Mouse (Mus musculus): ENCODE results near the gene Trim45.

Gene Trim45

GRCm38 (mm10) chr3:100931332-100932076 lies 9.5 kb downstream of the Trim45 start:
- no peak for DNase-seq (ENCODE audit: low read depth, low spot score)

- DNase-seq (ENCODE audit: low read depth, low spot score): no peak
These were observed 10.3 kb downstream of the Trim45 start for GRCm38 (mm10) chr3:100932077-100932944.

DNA sequence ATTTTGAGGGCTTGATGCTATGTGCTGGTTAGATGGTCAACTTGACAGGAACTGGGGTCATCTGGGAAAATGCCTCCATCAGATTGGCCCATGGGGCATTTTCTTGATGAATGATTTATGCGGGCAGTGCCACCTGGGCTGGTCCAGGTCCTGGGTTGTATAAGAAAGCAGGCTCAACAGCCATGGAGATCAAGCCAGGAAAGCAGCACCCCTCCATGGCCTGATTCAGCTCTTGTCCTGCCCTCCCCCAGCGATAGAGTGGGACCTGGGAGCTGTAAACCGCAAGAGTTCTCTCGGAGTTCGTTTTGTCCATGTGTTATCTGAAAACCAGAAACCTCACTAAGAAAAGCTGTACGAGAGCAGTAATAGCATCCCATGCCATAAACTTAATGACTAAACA lies 13.5 kb downstream of the Trim45 start:
- DNase-seq (ENCODE audit: low read depth, low spot score): no peak

GRCm38 (mm10) chr3:100936201-100936600 lies 14.2 kb downstream of the Trim45 start:
- DNase-seq (ENCODE audit: low read depth, low spot score): no peak

DNA sequence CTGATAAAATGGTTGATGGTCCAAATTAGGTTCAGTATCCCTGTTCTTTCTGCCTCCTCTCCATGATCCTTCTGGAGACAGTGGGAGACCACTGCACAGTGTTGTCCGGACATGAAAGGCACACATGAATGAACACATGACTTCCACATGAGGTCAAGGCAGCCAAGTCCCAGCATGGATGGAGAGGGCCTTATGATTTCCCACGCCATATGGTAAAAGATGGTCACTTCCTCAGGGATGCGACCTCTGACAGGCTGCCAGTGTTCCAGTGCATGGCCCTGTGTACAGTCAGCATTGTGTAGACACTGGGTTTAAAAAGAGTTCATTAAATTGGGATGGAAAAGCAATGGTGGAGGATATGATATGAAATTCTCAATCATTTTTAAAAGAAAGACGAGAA lies 16.2 kb downstream of the Trim45 start:
- no peak for DNase-seq (ENCODE audit: low read depth, low spot score)

DNA sequence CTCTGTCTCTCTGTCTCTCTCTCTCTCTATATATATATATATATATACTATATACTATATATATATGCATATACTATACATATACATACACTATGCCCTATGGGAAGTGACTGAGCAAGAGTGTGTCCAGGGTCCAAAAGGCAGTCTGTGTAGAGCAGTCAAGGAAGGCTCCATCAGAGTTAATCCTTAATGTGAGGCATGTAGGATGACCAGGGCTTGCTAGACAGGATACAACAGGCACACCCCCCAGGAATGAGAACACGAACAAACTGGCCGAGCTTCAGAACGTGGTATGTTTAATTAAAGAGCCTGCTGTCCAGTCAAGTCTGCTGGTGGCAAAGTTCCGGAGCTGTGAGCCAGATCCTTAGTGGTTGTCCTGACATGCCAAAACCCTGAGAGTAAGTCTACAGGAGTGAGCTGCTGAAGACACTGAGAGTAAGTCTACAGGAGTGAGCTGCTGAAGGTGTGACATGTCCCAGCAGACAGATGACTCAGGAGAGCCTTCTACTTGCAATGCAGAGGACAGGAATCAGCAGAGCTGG lies 18.6 kb downstream of the Trim45 start:
- no peak for DNase-seq (ENCODE audit: low read depth, low spot score)

GRCm38 (mm10) chr3:100947286-100947685 lies 25.3 kb downstream of the Trim45 start:
- no peak for DNase-seq (ENCODE audit: low read depth, low spot score)

DNA sequence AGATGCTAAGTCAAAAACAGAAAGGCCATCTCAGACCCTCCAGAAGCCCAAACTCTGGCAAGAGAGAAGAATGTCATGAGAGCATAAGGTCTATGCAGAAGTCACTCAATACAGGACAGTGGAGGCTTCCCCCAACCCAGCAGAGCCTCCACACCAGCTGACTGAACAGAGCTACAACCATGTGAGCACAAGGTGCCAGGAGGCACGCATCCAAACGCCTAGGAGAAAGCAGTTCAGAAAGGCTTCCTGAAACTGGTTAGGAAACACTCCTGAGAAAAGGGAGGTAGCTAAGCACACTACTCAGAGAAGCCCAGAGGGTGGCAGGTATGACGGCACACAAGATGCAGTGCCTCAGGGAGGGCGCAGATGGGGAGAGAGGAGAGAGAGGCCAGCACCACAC lies 29.5 kb downstream of the Trim45 start:
- DNase-seq (ENCODE audit: low read depth, low spot score): no peak

GRCm38 (mm10) chr3:100954616-100955015 lies 32.6 kb downstream of the Trim45 start:
- peak; percentile 19 for DNase-seq (ENCODE audit: low read depth, low spot score)

GRCm38 (mm10) chr3:100961007-100961406 lies 39.0 kb downstream of the Trim45 start:
- DNase-seq (ENCODE audit: low read depth, low spot score): no peak

DNA sequence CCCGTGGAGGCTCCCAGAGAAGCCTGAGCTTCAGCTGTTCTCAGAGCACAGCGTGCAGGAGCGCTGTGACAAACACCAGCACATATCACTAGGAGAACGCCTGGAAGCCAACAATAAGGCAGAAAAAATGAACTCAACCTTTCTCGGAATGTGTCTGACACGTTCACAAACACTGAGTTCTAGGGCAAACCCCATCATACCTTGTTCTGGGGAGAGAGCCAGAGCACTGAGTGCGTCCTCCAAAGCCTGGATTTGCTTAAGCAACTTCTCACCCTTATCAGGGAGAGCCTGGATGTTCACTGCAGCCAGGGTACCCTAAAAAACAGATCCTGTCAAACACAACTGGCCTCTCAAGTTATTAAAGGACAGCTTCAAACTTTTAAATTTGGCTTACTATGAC lies 39.5 kb downstream of the Trim45 start:
- DNase-seq (ENCODE audit: low read depth, low spot score): no peak

- peak; percentile 66 for DNase-seq (ENCODE audit: low read depth, low spot score)
These were observed 42.0 kb downstream of the Trim45 start for GRCm38 (mm10) chr3:100963849-100964542.

- peak; percentile 96 for DNase-seq (ENCODE audit: low read depth, low spot score)
These were observed 47.3 kb downstream of the Trim45 start, which contains the start of gene Ttf2 for GRCm38 (mm10) chr3:100969176-100969917. Ttf2 (minus strand) TSS chr3:100969663.

DNA sequence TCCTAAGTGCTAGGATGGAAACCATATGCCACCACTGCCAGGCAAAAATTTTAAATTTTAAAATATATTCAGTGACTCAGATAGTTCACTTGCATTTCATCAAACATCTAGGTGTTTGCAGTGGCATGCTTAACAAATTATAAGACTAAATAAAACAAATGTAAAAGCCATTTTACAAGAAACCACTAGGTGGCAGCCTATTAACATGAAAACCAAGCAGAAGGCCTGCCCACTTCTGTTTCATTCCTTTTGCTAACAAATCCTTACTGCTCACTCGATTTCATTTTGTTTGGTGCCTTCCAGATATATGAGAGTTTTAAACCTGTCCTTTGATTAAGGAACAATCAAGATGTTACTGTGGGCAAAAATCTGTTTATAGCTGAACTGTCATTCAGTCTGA lies 51.9 kb downstream of the Trim45 start:
- DNase-seq (ENCODE audit: low read depth, low spot score): peak; percentile 75

- no peak for DNase-seq (ENCODE audit: low read depth, low spot score)
These were observed 57.3 kb downstream of the Trim45 start for GRCm38 (mm10) chr3:100979290-100979689.
